ENCODE assay signal across 9 mouse cellular contexts in the genomic region with DNA sequence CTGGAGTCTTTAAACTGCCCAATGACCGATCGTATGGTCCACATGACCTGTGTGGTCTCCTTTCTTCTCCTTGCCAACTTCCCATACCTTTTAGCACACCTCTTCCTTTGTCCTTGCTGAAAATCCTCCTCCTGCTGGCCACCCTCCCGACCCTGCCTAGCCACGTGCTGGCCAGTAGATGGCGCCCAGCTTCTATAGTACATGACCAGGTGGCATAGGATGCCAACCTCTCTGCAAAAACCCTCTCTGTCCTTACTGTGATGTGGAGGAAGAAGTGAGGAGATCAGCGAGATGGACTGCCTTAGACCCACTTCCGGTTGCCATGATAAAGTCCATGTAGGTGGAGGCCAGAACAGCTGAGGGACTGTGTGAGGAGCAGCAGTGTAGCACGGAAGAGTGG. TPM values are rescaled to one million over a fixed set of nuclear protein-coding genes. Genes with fewer than 3 reads are reported as not detected.
A peak's percentile ranks its signal among the peaks of the same experiment; 100 is the strongest.
DNase-seq lines count a peak whose midpoint lies in the region; ATAC-seq lines count a peak whose summit lies in the region.
"Had no signal": no experiment of that assay in that cellular context is flagged by ENCODE, and none has a peak within 500 bp of the region (broad histone marks: within the 10 kb centered on the region; RNA-seq: fewer than 3 reads in every experiment).

No protein-coding gene starts in this region.

- H3K9ac ChIP-seq in kidney, embryonic 16.5 days (replicated peaks; ENCODE audit: low read length) = no peak overlapping the region

- intact Hi-C loops in left cerebral cortex, postnatal 4 days (cut with DNase I) = no loop called here
- intact Hi-C loops in gastrocnemius, postnatal 14 days (cut with DNase I; ENCODE audit: low total_unique reads) = no loop called here

- no peaks in the 10 kb centered on the region for H3K27me3 ChIP-seq in kidney, embryonic 16.5 days (ENCODE audit: insufficient read depth, low read length)

- no peaks in the 10 kb centered on the region for H3K36me3 ChIP-seq in kidney, embryonic 16.5 days (ENCODE audit: insufficient read depth, low read length)

- ATAC-seq in kidney, embryonic 16.5 days (ENCODE audit: low FRiP score, low TSS enrichment) = peak; percentile 39; the same call in 1 of the 2 replicates
- ATAC-seq in megakaryocyte-erythroid progenitor cell, adult 5-6 weeks (replicated peaks; ENCODE audit: low FRiP score, low TSS enrichment, poor library complexity, severe bottlenecking) = peak; percentile 86

- no peak overlapping the region for H3K4me2 ChIP-seq in kidney, embryonic 16.5 days (replicated peaks; ENCODE audit: low read depth, low read length)

- DNase-seq in left cerebral cortex, postnatal 4 days = peak; percentile 81
- no peak for DNase-seq in left cerebral cortex, adult 8-10 months (ENCODE audit: low spot score in 2 of 2)
- DNase-seq in MN1 (ENCODE audit: low spot score) = peak; percentile 61
- peak; percentile 81 for DNase-seq in cerebellum, adult 8-10 months
- peak; percentile 66 for DNase-seq in gastrocnemius, postnatal 14 days
- DNase-seq in thymus, postnatal 14 days = peak; percentile 65

- no peak overlapping the region for H3K27ac ChIP-seq in kidney, embryonic 16.5 days (ENCODE audit: low read length)

- no peak overlapping the region for H3K4me3 ChIP-seq in kidney, embryonic 16.5 days (ENCODE audit: low read length)

- no peaks in the 10 kb centered on the region for H3K4me1 ChIP-seq in kidney, embryonic 16.5 days (ENCODE audit: insufficient read depth, low read length)

- H3K9me3 ChIP-seq in kidney, embryonic 16.5 days (ENCODE audit: low read length) = no peaks in the 10 kb centered on the region

- 33% methylated on average over 8 of the region's 8 CpGs for WGBS in kidney, embryonic 16.5 days

RNA-seq across cellular contexts. Expression of gene Edn2, which starts 40.7 kb away (rescaled TPM):
- not detected for total RNA-seq in left cerebral cortex, postnatal 4 days (2021)
- total RNA-seq in left cerebral cortex, adult 8-10 months (2022) = under 1 TPM in 2 of 4 experiments, not detected in 2; 0.23 to 0.25 TPM
- total RNA-seq in gastrocnemius, postnatal 14 days (2021) = not detected
- 0.10 TPM in 1 of 2 replicates, not detected in the other for polyA plus RNA-seq in kidney, embryonic 16.5 days (2015; fragmentation: Nextera tagmentation; extraction: Ambion mirVana)
- not detected in 2 replicates for total RNA-seq in megakaryocyte-erythroid progenitor cell, adult 5-6 weeks (2014; fragmentation: Nextera tagmentation)
- not detected in 2 replicates for total RNA-seq in megakaryocyte-erythroid progenitor cell, adult 5-6 weeks (2017)

RNA-seq across cellular contexts. Expression of gene AL607142.1, which starts 55.5 kb away (rescaled TPM):
- not detected for total RNA-seq in left cerebral cortex, postnatal 4 days (2021)
- total RNA-seq in left cerebral cortex, adult 8-10 months (2022) = not detected
- not detected for total RNA-seq in gastrocnemius, postnatal 14 days (2021)
- not detected in 2 replicates for polyA plus RNA-seq in kidney, embryonic 16.5 days (2015; fragmentation: Nextera tagmentation; extraction: Ambion mirVana)
- total RNA-seq in megakaryocyte-erythroid progenitor cell, adult 5-6 weeks (2014; fragmentation: Nextera tagmentation) = not detected in 2 replicates
- not detected in 2 replicates for total RNA-seq in megakaryocyte-erythroid progenitor cell, adult 5-6 weeks (2017)
- polyA plus RNA-seq: limb, embryonic 14.5 days had no signal

Comparison
In these comparisons a context has a peak if more than half of its experiments do, and no peak if none do; other contexts are left out.
1. DNase-seq: peak in left cerebral cortex, postnatal 4 days (single experiment), MN1 (single experiment), cerebellum, adult 8-10 months (single experiment), gastrocnemius, postnatal 14 days (single experiment) and thymus, postnatal 14 days (single experiment); none in left cerebral cortex, adult 8-10 months (0 of 2).